Mouse (Mus musculus) T-helper 1 cell (primary cell): ENCODE measurements around the gene Olfr94.
"Not testable (repeated sequence)": the region's sequence is repeated elsewhere in the genome, so short reads cannot be mapped to it uniquely, and the experiment has no call there.

ENCODE experiments used
- in situ Hi-C: fragments of 300-600 bp; cut with MboI, MseI; formaldehyde crosslinking; loops from one replicate; pipeline ENCODE4 v1.15.1; 2025; ENCODE audit warnings: high pct_unique_total_duplicates

Gene Olfr94

DNA sequence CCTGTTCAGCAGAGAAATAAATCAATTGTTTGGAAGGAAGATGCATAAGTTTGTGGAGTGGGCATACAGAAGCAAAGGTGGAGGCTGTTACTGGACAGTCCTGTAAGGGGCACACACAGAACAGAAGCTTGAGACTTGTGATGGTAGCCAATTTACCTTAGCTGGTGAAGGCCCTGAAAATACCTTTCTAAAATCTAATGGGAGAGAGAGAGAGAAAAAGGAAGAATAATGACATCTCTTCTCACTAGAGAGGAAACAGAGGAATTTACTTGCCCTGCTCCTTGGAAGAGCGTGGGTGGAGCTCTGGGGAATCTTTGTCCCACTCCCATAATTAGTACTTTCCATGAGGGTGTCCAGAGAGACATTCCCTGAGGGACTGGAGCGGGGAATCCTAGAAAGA, at the start of gene Olfr94:
TSS of gene Olfr94 (minus strand) at position 101 of the 400 bp plus-strand sequence.
- in situ Hi-C loops: loop anchor here (5.0 kb wide), 2 partner anchors 114 to 309 kb away; partner anchors contain the start of genes Olfr90 and Trim40

DNA sequence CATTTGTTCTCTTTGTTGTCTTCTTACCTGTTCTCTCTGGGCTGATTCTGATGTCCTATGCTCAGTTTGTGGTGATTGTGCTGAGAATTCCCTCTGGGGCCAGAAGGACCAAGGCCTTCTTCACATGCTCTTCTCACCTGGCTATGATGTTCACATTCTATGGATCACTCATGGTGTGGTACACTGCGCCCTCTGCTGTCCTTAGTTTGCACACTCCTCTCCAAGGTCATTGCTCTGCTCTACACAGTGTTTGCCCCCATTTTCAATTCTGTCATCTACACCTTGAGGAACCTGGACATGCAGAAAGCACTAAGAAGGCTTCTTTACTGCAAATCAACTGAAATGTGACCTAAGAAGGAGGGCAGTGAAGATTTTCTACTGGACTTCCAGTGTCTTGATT, 49.8 kb upstream of the Olfr94 start:
- in situ Hi-C loops: no loop called here

DNA sequence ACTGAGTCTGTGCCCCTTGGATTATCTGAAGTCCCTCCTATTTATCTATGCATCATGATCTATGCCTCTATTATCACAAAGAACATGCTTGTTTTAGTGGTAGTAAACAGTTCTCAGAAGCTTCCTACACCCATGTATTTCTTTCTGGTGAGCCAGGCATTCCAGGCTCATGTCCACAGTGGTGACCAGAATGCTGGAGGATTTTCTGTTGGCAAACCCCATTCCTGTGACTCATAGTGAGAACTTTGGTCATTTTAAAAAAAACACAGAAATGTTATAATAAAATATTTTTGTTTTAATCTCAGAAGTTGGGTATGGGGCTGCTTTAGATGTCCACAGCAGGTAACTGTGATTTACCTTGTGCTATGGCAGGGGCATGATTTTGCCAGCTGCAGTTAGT, 48.7 kb upstream of the Olfr94 start:
- in situ Hi-C loops: no loop called here

DNA sequence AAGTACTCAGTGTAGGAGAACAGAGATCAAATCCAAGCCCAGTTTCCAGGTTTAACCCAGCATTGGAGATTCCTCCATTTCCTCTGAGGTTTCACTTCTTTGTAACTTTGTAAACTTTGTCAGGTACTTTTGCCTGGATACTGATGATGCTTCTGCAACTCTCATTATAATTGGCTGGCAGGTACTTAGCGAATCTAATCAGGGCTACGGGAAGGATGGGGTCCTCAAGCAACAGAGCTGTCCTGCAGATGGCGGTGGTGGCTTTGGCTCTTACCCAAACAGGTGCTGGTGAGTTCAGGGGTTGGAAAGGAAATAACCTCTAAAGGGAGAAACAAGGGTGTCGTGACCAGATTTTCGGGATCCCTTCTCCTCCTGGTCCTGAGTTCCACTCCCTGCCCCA, 45.9 kb upstream of the Olfr94 start:
- in situ Hi-C loops: no loop called here

DNA sequence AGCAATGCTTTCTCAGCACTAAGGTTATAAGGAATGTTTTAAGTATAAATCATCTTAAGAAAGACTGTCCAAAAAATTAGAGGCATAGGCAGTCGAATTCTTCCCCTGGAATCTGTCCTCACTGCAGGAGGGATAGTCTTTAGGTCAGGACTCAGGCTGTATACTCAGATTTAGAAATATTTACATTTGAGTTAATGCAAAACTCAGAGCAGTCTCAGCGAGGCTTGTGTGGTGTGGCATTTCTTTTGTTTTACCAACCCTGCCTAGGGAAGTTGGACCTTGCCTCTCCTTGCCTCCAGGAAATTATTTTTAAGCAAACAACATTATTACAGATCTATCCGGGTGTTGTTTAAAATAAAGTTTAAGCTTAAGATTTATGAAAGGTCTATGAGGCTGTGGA, 41.4 kb upstream of the Olfr94 start:
- in situ Hi-C loops: no loop called here

DNA sequence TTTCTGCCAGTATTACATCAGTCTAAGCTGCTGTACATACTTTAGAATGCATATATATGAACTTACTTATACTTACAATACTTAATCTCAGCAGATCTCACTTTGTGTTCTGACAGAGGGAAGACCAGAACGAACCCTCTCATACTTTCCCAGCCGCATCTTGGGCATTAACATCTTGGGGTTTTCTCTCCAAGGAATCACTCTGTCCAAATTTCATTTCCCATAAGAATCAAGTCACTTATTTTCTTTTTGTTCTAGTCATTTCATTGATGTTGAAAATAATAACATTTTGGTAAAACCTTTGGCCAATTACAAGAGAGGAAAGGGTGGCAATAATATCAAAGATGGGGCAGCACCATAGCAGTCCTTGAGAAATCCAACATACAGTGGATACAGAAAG, 36.4 kb upstream of the Olfr94 start, which contains the start of gene Olfr97:
TSS of gene Olfr97 (minus strand) at position 101 of the 400 bp plus-strand sequence.
- in situ Hi-C loops: not testable (repeated sequence)

DNA sequence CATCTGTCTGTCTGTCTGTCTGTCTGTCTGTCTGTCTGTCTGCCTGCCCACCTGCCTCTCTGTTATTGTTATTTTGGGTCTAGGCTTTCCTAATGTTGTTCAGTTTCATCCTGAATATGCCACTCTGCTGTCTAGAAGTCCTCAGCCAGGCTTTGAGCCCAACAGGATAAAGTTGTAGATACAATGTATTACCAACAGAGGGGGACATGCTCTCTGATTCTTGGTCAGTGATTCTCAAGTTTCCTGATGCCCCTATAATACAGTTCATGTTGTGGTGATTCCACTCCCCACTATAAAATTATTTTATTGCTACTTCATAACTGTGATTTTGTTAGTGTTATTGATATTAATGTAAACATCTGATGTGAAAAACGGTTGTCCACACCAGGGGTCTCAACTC, 21.1 kb upstream of the Olfr94 start:
- in situ Hi-C loops: no loop called here

DNA sequence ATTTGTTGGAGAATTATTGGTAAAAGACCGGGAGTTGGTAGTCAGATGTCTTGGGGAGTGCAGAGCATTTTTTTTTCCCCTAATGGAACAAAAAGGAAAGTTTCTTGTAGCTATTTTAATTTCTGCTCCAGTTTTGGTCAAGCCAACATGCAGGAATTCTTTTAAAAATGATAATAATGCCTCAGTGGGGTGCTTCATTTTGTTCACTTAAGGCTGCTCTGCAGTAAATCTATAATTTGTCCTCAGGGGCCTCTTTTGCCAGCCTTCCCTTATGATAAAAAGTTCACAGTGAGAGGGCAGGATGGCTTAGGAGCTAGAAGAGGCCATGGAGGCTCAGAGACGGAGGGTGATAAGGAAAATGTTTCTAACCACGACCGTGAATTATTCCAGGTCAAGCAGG, 19.1 kb upstream of the Olfr94 start, which contains the start of gene Olfr96:
TSS of gene Olfr96 (plus strand) at position 301 of the 400 bp plus-strand sequence.
- in situ Hi-C loops: no loop called here

DNA sequence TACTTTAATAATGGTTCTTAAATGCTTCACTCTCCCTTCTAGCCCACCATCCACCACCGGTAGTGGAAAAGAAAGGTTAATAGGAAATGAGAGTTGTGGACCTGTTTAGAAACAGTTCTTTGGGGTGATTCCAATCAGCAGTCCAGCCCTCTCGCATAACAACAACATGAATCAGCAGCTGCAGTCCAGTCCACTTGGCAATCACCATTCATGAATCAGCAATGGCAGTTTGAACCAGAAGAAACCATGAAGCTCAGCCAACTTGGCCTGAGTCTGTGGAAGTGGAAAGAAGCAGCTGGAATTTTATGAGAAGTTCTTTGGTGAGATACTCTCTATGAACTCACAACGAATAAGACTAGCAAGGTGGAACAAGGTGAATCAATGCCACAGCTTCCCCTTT, 17.7 kb upstream of the Olfr94 start:
- in situ Hi-C loops: no loop called here

DNA sequence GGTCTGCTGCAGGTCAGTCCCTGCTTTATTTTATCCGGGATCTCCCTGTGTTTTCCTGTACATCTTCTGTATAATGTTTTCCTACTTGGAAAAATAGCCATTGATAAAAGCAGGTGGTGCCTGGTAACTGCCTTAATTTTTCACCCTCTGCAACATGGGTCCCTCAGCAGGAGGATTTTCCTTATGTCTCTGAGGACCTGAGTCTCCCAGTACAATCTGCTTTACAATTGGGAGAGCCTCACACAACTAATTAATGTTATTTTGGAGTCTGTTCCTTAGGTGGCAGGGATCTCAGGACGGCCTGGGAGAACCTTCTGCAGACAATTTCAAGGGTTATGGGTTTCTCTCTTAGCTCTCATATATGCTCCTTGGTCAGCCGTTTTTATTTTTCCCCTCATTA, 12.2 kb upstream of the Olfr94 start, which contains the start of gene Olfr95:
TSS of gene Olfr95 (minus strand) at position 101 of the 400 bp plus-strand sequence.
- in situ Hi-C loops: no loop called here

DNA sequence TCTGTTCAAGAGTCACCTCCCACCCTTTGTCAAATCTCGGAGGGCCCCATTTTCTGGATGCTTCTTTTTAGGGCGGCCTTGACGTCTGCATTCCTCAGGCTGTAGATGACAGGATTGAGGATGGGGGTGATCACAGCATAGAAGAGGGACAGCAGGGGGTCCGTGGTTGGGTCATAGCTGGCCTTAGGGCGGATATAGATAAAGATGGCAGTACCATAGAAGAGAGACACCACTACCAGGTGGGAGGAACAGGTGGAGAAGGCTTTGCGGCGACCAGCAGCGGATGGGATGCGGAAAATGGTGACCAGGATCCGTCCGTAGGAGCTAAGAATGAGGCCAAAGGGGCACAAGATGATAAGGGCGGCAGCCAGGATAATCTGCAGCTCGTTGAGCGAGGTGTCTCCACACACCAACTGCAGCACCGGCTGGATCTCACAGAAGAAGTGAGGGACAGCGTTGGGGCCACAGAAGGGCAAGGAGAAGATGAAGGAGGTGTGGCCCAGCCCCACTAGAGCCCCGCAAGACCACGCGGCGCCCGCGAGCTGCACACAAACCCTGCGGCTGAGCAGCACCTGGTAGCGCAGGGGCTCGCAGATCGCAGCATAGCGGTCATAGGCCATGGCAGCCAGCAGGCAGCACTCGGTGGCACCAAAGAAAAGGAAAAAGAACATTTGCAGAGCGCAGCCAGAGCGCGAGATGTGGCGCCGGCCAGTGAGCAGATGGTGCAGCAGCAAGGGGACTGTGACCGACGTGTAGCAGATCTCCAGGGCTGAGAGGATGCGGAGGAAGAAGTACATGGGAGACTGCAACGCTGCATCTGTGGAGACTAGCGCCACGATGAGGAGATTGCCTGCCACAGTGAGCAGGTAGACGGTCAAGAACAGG, 10.3 kb upstream of the Olfr94 start:
- in situ Hi-C loops: no loop called here

DNA sequence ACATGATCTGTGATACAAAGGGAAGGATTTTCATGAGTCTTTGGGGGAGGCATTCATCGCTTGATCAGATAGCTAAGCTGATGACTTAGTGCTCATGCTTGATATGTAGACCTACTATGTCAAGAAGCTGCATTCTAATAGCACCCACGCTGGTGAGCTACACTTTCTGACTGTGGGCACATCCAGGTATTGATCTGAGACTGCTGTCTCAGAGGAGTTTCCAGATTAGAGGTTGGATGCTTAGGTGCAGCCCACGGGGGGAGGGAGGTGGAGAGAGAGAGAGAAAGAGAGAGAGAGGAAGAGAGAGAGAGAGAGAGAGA, 3.1 kb upstream of the Olfr94 start:
- in situ Hi-C loops: loop anchor here (5.0 kb wide), 2 partner anchors 117 to 312 kb away; partner anchors contain the start of genes Olfr90 and Trim40

DNA sequence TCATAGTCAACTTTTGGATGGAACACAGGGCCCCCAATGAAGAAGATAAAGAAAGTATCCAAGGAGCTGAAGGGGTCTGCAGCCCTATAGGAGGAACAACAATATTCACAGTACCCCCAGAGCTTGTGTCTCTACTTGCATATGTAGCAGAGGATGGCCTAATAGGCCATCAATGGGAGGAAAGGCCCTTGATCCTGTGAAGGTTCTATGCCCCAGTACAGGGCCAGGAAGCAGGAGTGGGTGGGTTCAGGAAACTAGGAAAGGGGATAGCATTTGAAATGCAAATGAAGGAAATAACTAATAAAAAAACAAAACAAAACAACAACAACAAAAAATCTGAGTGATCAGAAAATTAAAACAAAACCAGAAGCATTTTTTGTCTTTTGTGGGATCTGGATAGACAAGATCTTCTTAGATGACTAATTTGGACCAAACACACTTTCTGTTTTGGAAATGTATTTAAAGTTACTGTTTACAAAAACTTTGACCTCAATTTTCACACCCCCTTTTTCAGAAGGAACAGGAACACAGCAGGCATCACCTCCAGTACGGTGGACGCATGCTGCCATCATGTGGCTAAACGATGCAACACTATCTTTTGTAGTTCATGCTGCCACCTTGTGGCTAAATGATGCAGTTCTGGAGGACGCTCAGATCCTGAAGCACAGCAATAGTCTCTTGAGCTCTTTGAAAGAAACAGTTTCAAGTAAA, 2.6 kb upstream of the Olfr94 start:
- in situ Hi-C loops: loop anchor here (5.0 kb wide), 2 partner anchors 116 to 311 kb away; partner anchors contain the start of genes Olfr90 and Trim40

DNA sequence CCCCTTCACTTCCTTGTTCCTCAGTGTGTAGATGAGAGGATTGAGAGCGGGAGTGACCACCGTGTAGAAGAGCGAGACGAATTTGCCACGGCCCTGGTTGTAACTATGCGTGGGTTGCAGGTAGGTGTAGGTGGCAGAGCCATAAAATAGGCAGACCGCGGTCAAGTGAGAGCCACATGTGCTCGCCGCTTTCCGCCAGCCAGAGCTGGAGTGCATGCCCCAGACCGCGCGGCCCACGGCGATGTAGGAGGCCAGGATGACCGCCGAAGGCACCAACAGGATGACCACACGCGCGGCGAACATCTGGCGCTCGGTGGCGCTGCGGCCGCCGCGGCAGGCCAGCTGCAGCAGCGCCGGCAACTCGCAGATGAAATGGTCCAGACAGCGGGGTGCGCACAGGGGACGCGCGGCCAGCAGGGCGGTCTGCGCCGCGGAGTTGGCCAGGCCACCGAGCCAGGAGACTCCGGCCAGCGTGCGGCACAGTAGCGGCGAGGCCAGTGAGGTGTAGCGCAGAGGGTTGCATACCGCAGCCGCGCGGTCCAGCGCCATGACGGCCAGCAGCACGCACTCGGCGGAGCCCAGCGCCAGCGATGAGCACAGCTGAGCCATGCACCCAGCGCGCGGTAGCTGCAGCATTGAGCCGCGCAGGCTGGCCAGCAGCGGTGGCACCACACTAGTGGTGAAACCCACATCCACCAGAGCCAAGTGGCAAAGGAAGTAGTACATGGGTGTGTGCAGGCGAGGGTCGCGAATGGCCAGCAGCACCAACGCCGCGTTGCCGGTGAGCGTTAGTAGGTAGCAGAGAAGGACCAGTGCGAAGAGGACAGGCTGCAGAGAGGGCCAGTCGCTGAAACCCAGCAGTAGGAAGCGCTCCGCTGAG, 3.7 kb downstream of the Olfr94 start:
- in situ Hi-C loops: no loop called here

DNA sequence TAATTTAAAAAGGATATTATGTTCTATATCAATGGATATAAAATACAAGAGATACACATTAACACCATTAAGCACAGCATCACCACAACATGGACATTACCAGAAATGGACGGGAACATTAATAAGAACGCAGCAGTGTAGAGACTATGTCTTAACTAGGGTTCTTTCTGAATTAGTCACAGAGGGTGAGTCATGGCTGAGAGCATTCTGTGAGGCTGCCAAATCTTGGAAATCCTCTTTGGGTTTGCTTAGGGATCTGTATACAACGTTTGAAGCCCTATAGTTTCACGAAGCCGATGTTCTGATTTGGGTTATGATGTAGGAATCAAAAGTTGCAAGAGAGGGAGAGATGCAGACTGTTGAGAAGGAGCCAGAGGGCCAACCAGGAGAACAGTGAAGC, 6.0 kb downstream of the Olfr94 start:
- in situ Hi-C loops: no loop called here

DNA sequence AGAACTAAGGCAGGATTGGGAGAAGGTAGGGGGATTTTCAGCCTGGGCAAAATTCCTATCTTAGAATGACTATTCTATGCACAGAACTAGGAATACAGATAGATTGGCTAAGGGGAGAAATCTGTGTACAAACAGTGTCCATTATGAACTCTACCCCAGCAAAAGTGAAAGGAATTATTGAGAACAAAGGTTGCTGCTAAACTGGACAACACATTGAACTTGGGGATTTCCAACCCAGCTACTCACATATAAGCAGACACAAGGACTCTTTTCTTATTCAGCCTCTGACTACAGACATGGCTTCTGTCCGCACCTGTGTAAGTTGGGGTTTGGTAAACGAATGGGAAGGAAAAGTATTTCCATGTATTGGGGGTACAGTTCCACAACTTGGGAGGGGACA, 7.1 kb downstream of the Olfr94 start, which contains the start of gene Ubd:
TSS of gene Ubd (plus strand) at position 237 of the 400 bp plus-strand sequence.
- in situ Hi-C loops: no loop called here

DNA sequence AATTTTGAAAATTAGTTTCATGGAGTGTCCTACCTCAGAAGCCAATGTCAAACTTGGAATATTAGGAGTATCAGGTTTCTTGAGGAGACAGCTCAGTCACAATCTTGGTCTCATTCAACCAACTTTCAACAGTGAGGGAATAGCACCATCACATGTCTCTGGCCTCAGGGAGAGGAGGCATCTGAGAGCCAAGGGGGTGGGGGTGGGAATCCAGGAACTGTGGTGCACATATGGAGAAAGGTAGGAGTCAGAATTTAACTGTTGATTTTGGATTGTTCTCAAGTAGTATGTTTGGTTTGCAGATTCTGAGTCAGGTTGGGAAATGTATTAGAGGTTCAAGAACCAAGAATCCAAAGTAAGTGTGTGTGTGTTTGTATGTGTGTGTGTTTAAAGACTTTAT, 7.8 kb downstream of the Olfr94 start:
- in situ Hi-C loops: no loop called here

DNA sequence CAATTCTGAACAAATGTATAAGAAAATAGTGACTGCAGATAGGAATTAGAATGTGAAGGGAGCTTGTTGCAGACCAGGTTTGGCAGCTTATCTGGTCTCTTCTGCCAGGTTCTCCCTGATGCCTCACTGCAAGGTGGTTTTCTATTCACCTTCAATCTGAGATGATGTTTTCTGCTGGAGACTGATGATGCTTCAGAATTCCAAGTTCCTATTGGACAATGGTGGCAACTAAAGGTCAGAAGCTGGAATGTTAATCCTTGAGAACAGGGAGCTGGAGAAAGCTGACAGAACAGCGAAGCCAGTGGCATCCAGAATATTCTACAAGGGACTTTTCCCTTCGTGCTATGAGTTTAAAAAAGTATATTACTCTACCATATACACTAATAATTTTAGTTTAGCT, 10.1 kb downstream of the Olfr94 start:
- in situ Hi-C loops: no loop called here

DNA sequence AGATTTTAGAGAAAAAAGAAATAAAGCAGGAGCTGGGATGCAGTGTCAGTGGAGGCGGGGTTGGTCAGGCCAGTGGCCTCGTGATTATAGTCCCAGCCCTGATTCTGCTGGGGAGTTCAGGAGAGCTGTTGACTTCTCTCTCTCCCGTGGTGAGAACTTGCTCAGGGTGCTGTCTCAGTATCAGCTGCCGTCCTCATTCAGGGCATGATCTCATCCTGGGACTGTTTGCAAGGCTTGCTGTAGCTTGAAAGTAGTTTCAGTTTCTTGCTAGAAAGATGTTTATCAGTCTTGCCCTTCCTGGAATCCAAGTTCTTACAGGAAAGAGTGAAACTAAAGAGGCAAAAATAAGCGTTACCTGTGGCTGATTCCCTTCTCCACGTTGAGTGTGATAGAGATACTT, 15.3 kb downstream of the Olfr94 start:
- in situ Hi-C loops: no loop called here

DNA sequence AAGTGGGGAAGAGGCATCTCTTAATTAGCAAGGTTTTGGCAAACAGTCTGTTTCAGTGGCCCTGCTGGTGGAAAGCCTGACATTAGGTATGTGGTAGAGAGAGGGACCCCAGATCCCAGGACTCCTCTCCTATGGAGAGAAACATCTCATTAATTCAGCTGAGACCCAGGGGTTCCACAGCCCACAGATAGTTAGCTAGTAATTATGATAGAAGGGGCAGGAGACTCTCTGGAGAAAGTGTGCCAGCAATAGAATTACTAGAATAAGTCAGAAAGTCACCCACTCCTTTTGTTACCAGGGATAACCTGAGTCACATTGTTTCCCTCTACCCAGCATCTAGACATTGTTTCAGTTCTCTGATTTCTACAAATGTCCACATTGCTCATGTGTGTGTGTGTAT, 39.4 kb downstream of the Olfr94 start, which contains the start of gene Olfr93:
TSS of gene Olfr93 (minus strand) at position 101 of the 400 bp plus-strand sequence.
- in situ Hi-C loops: no loop called here
